Mouse (Mus musculus) spleen, adult 2 months (tissue): ENCODE measurements around the gene 1700019N19Rik.

Source experiments
- CTCF ChIP-seq: fragments of 200-500 bp; IDR thresholded peaks from 2 replicates; pipeline ENCODE4 v1.5.1; 2011; ENCODE audit warnings: mild to moderate bottlenecking, inconsistent platforms; ENCODE audit not compliant: insufficient read depth, insufficient read length, insufficient replicate concordance; ENCODE audit errors: extremely low read depth
- POLR2A ChIP-seq: fragments of 200-500 bp; IDR thresholded peaks from 2 replicates; pipeline ENCODE4 v1.6.1; 2011; ENCODE audit warnings: low read depth, low read length, inconsistent platforms

- TF ChIP-seq POLR2A = no peak
- no peak for TF ChIP-seq CTCF
These were observed 35.9 kb upstream of the 1700019N19Rik start for GRCm38 (mm10) chr19:58830182-58830581.
